Mouse (Mus musculus): ENCODE measurements at regions not wholly inside any gene's neighbourhood (a gene's known extent, or its start where the extent isn't known, plus 50 kb on each side); places are given as distances from the start of the nearest gene placed in this dataset.

GRCm38 (mm10) chrX:11720517-11720916 lies 392.9 kb downstream of the H2al1j start:
- TF ChIP-seq POLR2A (IDR thresholded peaks at IDR 0.05; ENCODE audit: low read depth, low read length): no peak
- no peak for TF ChIP-seq CTCF (conservative IDR thresholded peaks at IDR 0.05; ENCODE audit: insufficient read depth, insufficient read length, low read depth, low read length)
